Mouse (Mus musculus) cerebellum, postnatal 14 days (tissue): Measurements from ENCODE around the gene Rars.
"Not testable (repeated sequence)": the region's sequence is repeated elsewhere in the genome, so short reads cannot be mapped to it uniquely, and the experiment has no call there.

ENCODE experiments used
- DNase-seq, 2 experiments: peaks; one replicate each; pipeline ENCODE4 v3.0.0; 2021; ENCODE audit warnings: mixed read lengths in 2 of 2

Gene Rars

GRCm38 (mm10) chr11:35838345-35839338 lies 4.3 kb upstream of the Rars start:
- peak; percentile 86 to 89 for DNase-seq

GRCm38 (mm10) chr11:35837156-35838126 lies 3.1 kb upstream of the Rars start:
- no peak for DNase-seq

DNA sequence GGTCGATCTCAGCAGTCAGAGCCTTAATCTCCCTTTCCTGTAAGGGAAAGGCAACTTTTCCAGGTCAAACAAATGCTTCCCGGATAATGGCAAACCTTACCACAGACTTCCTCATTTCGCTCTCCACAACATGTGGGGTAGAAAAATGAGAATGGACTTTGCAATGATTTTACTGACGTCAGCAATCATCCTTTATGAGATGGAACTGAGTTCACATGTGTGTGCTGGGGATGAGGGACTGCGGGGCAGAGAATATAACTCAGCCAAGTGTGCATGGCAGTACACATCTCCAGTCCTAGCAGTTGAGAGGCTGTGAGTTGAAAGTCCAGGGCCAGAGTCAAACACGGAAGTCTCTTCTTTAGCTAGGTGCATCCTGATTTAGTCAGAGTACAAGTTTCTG lies 1.0 kb downstream of the Rars start:
- no peak for DNase-seq

- DNase-seq = no peak
Observed at GRCm38 (mm10) chr11:35832139-35832538, 2.2 kb downstream of the Rars start.

- DNase-seq = no peak
Observed at GRCm38 (mm10) chr11:35827714-35828113, 6.6 kb downstream of the Rars start.

DNA sequence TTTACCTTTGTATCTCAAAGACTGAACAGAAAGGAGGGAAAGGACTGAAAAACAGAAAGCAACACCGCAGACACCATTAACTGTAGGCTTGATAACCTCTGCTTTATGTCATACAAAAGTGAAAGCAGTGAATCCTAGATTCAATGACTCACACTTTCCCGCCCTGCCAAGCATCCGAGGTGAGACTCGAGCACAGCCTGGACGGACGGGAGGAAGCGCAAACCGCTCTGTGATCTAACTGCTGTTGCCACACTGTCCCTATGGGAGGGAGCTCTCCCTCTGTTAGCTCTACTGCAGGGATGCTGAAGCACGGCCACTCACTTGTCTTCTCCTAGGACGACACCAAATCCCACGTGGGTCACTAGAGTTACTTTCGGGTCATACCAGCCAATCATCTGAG lies 18.0 kb downstream of the Rars start:
- DNase-seq = no peak

DNA sequence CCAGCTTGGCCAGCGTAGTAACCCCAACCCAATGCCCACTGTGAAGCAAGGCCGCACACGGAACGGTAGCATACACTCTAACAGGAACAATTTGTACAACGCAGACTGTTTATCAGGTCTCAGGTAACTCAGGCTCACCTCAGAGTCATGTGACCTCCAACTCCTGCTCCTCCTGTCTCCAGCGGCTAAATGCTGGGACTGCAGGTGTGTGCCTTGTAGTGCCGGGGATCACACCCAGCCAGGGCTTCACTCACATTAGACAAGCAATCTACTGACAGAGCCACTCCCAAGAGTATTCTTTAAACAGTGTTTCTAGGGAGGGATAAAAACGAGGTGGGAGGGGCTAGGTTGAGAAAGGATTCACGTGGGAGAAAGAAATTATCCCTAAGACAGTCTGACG lies 22.8 kb downstream of the Rars start:
- no peak for DNase-seq

DNA sequence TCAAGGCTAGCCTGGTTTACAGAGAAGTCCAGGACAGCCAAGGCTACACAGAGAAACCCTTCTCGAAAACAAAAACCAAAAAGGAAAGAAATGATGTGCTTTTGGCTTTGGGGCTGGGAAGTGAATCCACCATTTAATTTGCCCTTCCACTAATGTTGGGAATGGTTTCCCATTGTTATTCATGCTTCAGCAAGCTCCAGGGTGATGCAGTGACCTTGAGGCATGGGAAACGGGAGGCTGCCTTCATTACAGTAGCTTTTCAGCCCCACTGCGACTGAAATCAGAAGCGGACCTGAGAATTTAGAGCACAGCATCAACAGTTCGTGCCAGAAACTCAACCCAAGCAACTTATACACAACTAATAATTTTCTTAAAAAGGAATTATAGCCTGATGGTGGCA lies 33.0 kb downstream of the Rars start:
- no peak for DNase-seq

GRCm38 (mm10) chr11:35798874-35799273 lies 35.4 kb downstream of the Rars start, which contains the start of gene Fbll1:
Gene Fbll1, minus strand, starts transcription at chr11:35798884.
- peak; percentile 33 to 37 for DNase-seq

DNA sequence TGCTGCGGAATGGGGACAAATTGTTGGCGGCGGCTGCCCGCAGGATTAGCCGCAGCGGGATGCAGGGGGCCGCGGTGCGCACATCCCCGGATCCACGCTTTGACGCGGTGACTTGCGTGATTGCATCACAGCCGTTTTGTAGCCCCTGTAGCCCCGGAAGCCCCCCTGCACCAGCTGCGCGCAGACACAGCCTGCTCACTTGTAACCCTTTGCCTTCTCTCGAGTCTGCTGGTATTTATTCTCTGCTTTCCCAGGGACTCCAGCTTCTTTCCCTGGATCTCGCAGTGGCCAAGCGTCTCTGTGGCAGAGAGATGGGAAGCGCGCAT lies 35.8 kb downstream of the Rars start:
- DNase-seq = peak; percentile 81 to 85

GRCm38 (mm10) chr11:35797751-35798494 lies 36.4 kb downstream of the Rars start:
- DNase-seq = peak; percentile 61 to 65

- not testable (repeated sequence) for DNase-seq
Observed at GRCm38 (mm10) chr11:35792800-35793199, 41.5 kb downstream of the Rars start.

DNA sequence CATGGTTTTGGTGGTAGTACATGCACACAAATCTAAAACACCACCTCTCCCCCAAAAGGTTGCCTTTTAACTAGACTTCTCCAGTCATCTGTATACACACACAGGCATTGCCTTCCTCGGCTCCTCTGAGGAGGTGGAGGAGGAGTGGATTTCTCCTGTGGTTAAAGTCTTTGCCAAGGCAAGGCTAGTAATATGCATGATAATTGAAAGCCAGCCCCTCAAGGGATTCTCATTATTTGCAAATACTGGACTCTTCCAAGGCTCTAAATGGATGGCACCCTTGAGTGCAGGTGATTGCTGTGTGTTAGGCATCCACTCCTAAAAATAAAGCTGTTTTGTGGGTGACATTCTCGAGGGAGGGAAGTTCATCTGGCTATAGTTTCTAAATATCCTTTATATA lies 45.9 kb downstream of the Rars start:
- DNase-seq = no peak

GRCm38 (mm10) chr11:35784537-35784936 lies 49.8 kb downstream of the Rars start:
- DNase-seq = no peak

DNA sequence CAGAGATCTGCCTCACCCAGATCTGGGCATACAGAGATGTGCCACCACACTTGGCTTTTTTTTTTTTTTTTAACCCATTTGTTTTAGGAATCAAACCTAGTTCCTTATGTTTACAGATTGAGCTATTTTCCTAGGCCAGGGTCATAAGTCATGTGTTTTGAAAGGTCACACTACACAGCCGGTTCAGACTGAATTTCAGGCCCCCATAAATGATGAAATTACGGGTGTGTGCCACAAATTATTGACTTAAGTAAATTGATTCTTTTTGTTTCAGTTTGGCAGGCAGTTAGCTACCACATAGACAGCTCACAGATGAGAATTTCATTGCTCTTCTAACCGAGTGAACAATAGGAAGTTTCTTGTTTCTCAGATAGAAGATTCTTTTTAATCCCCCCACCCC lies 50.3 kb downstream of the Rars start:
- DNase-seq = no peak

GRCm38 (mm10) chr11:35783038-35783437 lies 51.3 kb downstream of the Rars start:
- no peak for DNase-seq

GRCm38 (mm10) chr11:35782444-35782843 lies 51.9 kb downstream of the Rars start:
- no peak for DNase-seq

- DNase-seq = no peak
Observed at GRCm38 (mm10) chr11:35780336-35780735, 54.0 kb downstream of the Rars start.

DNA sequence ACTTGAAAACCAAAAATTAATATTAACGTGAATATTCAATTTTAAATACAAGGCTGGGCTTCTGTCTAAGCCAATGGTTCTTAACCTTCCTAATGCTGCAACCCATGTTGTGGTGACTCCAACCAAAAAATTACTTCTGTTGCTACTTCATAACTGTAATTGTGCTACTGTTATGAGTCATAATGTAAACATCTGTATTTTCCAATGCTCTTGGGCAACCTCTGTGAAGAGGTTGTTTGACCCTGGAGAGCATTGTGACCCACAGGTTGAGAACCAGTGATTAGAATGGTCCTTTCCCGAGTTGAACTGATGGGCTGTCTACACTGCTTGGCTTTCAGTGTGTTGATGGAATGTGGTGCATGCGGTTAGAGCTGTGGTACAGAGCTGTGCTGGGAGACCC lies 57.9 kb downstream of the Rars start:
- DNase-seq = no peak

GRCm38 (mm10) chr11:35775606-35776005 lies 58.7 kb downstream of the Rars start:
- DNase-seq = no peak

DNA sequence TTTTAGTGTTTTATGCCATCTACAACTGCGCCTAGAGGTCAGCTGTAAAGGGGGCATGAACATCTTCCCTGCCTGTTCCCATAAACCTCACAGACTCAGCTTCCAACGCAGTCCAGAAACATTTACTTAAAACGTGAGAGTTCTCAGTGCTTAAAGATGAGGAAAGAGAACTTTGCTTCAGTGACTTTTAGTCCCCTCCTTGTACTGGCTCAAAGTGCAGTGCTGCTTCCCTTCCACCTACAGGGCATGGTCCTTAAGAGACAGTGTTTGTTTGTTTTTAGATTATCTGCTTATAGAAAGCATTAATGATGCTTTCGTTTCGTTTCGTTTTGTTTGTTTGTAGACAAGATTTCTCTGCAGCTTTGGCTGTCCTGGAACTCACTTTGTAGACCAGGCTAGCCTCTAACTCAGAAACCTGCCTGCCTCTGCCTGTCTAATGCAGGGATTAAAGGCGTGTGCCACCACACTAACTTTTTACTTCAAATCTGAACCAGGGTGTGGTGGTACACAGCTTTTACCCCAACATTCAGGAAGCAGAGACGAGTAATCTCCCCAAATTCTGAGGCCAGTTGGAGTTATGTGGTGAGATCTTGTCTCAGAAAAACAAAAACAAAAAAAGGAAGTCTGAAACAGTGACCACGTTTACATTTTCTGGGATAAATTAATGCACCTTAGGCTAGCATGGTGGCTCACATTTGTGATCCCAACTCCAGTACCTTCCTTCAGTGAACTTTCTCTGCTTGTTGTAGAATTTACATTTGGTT lies 63.4 kb downstream of the Rars start:
- DNase-seq = no peak
